Mouse (Mus musculus) liver, embryonic 14.5 days (tissue): ENCODE measurements around the gene Vwa5b1. TPM values are rescaled to one million over a fixed set of nuclear protein-coding genes. Genes with fewer than 3 reads are reported as not detected.

Source experiments
- ATAC-seq: fragments of 200-750 bp; cut with Nextera tagmentation; 2 replicates; pipeline ENCODE4 v1.8.0; 2017; ENCODE audit warnings: moderate number of reproducible peaks, mild to moderate bottlenecking, moderate library complexity; ENCODE audit not compliant: insufficient read depth
- DNase-seq, 3 experiments: peaks; one replicate each; pipeline ENCODE4 v3.0.0-alpha.2; 2012 to 2013; ENCODE audit warnings: low read depth in 3 of 3, low spot score in 3 of 3
- H3K27ac ChIP-seq: fragments of 300-500 bp; sonication (generic); 2 replicates; pipeline ENCODE4 v1.5.1; 2014; ENCODE audit warnings: moderate library complexity, mild to moderate bottlenecking, control low read depth, inconsistent platforms
- H3K27me3 ChIP-seq: fragments of 300-500 bp; sonication (generic); 2 replicates; pipeline ENCODE4 v1.6.1; 2014; ENCODE audit warnings: mild to moderate bottlenecking, low read length, moderate library complexity; ENCODE audit not compliant: control insufficient read depth, insufficient read depth
- H3K36me3 ChIP-seq: fragments of 300-500 bp; sonication (generic); replicated peaks from 2 replicates; pipeline ENCODE4 v1.6.1; 2014; ENCODE audit warnings: low read depth; ENCODE audit not compliant: control insufficient read depth, insufficient read depth
- H3K4me1 ChIP-seq, 2 experiments: fragments of 200-500 bp in 1 of 2; fragments of 300-500 bp in 1 of 2; sonication (generic) in 1 of 2; replicated peaks; 2 replicates each; pipeline ENCODE4 v1.6.1; 2012 to 2014; ENCODE audit warnings: antibody characterized with exemption in 1 of 2, inconsistent platforms in 1 of 2, low read length in 1 of 2; ENCODE audit not compliant: control insufficient read depth in 2 of 2, insufficient read depth in 2 of 2
- H3K4me2 ChIP-seq: fragments of 300-500 bp; sonication (generic); 2 replicates; pipeline ENCODE4 v1.6.1; 2014; ENCODE audit warnings: low read depth, mild to moderate bottlenecking, control low read depth, moderate library complexity
- H3K4me3 ChIP-seq, 2 experiments: fragments of 200-500 bp in 1 of 2; fragments of 300-500 bp in 1 of 2; sonication (generic) in 1 of 2; 2 replicates each; pipeline ENCODE4 v1.5.1; 2012 to 2014; ENCODE audit warnings: low read depth in 2 of 2, low read length in 2 of 2, mild to moderate bottlenecking in 2 of 2, control low read depth in 1 of 2, inconsistent platforms in 1 of 2, moderate library complexity in 1 of 2; ENCODE audit not compliant: insufficient read depth in 1 of 2
- H3K9ac ChIP-seq: fragments of 300-500 bp; sonication (generic); replicated peaks from 2 replicates; pipeline ENCODE4 v1.6.1; 2014; ENCODE audit warnings: mild to moderate bottlenecking, control low read depth, moderate library complexity
- H3K9me3 ChIP-seq: fragments of 300-500 bp; sonication (generic); 2 replicates; pipeline ENCODE4 v1.6.1; 2016; ENCODE audit warnings: low read length, mixed read lengths; ENCODE audit not compliant: control insufficient read depth
- CTCF ChIP-seq: IDR thresholded peaks from 2 replicates; pipeline ENCODE4 v1.5.1; 2016; ENCODE audit warnings: antibody characterized with exemption, low read depth, control low read depth
- EP300 ChIP-seq: IDR thresholded peaks from 2 replicates; pipeline ENCODE4 v1.6.1; 2016; ENCODE audit warnings: antibody characterized with exemption, low read depth
- WGBS: fragments of 180-500 bp; shearing (Covaris S2); extraction: QIAGEN DNeasy Blood & Tissue Kit; methylation state at CpG from one replicate; pipeline ENCODE4 v1.1.7; 2014; ENCODE audit not compliant: insufficient replicate concordance; 5-methylcytosine and 5-hydroxymethylcytosine counted together
- polyA plus RNA-seq, 2 experiments: library from polyadenylated mRNA; depleted of rRNA in 1 of 2; stranded (reverse) in 1 of 2; unstranded in 1 of 2; fragments of >200 nt; fragmentation: Nextera tagmentation in 1 of 2; extraction: Ambion mirVana in 1 of 2; gene quantifications; 2 replicates each; pipeline versions ENCODE4 v1.2.1 to v1.2.3; 2012 to 2014

Gene Vwa5b1
- polyA plus RNA-seq, 2 experiments = not detected

DNA sequence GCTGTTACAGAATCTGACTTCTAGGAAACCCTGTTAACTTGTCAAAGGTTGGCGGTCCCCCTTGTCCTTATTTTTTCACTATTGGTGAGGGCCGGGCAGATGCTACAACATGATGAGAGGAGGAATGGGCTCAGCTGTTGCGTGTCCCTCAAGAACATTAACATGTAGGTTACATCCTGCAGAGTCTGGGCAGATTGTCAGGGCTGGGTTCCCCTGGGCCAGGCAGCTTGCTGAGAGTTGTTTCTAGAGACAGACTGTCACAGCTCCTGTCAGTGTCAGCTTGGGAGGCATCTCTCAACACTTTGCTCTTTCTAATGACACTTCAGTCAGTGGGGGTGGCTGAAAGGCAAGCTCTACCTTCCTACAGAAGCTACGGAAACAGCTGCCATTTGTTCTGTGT is 16.2 kb upstream of the Vwa5b1 start:
- Histone ChIP-seq H3K4me1 (no peaks in the 10 kb centered on the region), H3K27me3 (no peaks in the 10 kb centered on the region), H3K4me3 (no peak overlapping the region), H3K27ac (no peak overlapping the region), H3K4me2 (no peak overlapping the region), H3K9ac (no peak overlapping the region), H3K36me3 (no peaks in the 10 kb centered on the region), H3K9me3 (no peaks in the 10 kb centered on the region)
- no peak for TF ChIP-seq EP300
- no peak for TF ChIP-seq CTCF
- DNase-seq (no peak), ATAC-seq (no peak)
- 67% methylated on average over 4 of the region's 4 CpGs for WGBS

DNA sequence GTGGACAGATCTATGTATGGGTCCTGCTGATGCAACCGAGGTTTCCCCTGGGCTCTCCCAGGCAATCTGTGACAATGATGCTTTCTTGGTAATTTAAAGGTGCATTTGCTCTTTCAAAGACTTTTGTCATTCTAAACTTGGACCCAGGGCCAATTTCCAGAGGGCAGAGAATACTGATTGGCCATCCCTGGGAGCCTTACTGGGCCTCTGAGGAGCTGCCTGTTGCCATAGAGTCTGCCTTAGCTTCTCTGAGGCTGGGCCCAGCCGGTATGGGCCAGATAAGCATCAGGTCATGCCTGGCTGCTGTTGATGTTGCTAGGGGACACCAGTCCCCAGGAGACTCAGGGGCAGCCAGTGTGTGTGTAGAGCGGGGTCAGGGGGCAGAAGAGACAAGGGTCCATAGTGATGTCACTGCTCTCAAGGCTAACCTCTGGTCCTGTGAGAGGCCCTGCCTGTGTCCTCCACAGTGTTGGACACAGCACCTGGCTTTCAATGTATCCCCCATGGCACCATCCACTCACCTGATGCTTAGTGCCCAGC is 12.5 kb upstream of the Vwa5b1 start:
- Histone ChIP-seq H3K4me1 (no peaks in the 10 kb centered on the region), H3K27me3 (no peaks in the 10 kb centered on the region), H3K36me3 (no peaks in the 10 kb centered on the region), H3K4me3 (no peak overlapping the region), H3K27ac (no peak overlapping the region), H3K4me2 (no peak overlapping the region), H3K9me3 (no peaks in the 10 kb centered on the region), H3K9ac (no peak overlapping the region)
- 59% methylated on average over 3 of the region's 3 CpGs for WGBS
- DNase-seq (no peak), ATAC-seq (no peak)
- TF ChIP-seq EP300 (no peak), CTCF (no peak)

DNA sequence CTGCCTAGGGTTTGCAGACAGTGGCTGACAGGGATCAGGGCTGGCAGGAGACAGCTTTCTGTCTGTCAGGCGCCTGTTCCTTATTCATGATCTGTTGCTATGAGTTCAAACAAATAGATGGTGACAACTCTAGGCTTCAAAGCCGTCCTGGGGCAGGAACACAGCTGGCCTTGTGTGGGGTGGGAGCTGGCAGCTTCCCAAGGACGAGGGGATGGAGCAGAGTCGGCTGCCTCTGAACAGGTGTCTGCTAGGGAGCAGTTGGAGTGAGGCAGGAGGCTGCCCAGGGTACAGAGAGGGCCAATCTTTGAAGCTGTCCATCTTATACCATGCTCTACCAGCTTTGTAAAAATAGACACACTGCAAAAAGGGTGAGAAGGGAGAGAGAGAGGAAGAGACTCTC is 6.6 kb upstream of the Vwa5b1 start:
- H3K36me3 ChIP-seq = no peaks in the 10 kb centered on the region
- no peaks in the 10 kb centered on the region for H3K4me1 ChIP-seq
- WGBS = 14% methylated on average over 4 of the region's 4 CpGs
- H3K9me3 ChIP-seq = no peaks in the 10 kb centered on the region
- no peaks in the 10 kb centered on the region for H3K27me3 ChIP-seq
- H3K9ac ChIP-seq = no peak overlapping the region
- no peak overlapping the region for H3K27ac ChIP-seq
- H3K4me2 ChIP-seq = no peak overlapping the region
- H3K4me3 ChIP-seq = no peak overlapping the region
- ATAC-seq = no peak
- DNase-seq = no peak
- TF ChIP-seq CTCF (no peak), EP300 (no peak)

DNA sequence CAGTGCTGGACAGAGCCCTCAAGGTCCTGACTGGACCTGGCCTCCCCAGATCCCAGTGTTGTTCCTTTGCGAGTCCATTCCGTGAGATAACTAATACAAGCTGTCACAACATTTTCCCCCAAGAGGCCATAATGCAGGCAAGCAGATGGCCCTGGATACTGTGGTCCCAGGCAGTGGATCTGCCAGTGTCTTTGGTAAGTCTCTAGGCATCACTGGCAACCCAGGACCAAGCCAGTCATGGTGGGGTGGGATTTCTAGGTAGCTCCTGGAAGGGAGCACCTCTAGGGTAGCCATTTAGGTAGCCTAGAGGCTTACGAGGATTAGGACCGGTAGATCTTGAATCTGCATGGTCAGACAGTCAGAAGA is 445 bp upstream of the Vwa5b1 start:
- no peak overlapping the region for H3K27ac ChIP-seq
- H3K4me3 ChIP-seq = no peak overlapping the region
- WGBS = 33% methylated on average over 4 of the region's 4 CpGs
- DNase-seq = no peak
- no peak overlapping the region for H3K4me2 ChIP-seq
- H3K27me3 ChIP-seq = no peaks in the 10 kb centered on the region
- no peaks in the 10 kb centered on the region for H3K4me1 ChIP-seq
- no peak overlapping the region for H3K9ac ChIP-seq
- H3K36me3 ChIP-seq = no peaks in the 10 kb centered on the region
- TF ChIP-seq EP300 (no peak), CTCF (no peak)
- no peak for ATAC-seq
- H3K9me3 ChIP-seq = no peaks in the 10 kb centered on the region

DNA sequence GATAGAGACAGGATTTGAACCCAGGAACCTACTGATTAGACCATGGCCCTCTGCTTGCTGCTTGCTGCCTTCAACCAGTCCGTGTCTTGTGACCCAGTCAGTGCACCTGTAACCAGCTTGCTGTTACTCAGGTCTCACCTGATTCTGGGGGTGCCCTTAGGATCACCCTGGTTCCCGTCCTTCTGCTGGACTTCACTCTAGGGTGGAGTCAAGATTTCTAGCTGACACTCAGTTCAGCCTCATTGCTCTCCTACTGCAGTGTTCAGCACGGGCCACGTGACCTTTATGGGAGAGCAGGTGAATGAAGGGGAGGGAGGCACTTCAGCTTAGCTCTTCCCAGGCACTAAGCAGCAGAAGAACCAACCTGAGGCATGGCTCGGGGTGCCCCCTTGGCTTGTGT is 7.4 kb downstream of the Vwa5b1 start:
- ATAC-seq = no peak
- Histone ChIP-seq H3K27me3 (no peaks in the 10 kb centered on the region), H3K36me3 (no peaks in the 10 kb centered on the region), H3K4me3 (no peak overlapping the region), H3K4me2 (no peak overlapping the region), H3K9me3 (no peaks in the 10 kb centered on the region), H3K4me1 (no peaks in the 10 kb centered on the region), H3K9ac (no peak overlapping the region), H3K27ac (no peak overlapping the region)
- WGBS = 32% methylated on average over 5 of the region's 5 CpGs
- DNase-seq = no peak
- TF ChIP-seq CTCF (no peak), EP300 (no peak)
